Mouse (Mus musculus): ENCODE measurements around the gene Hoxd8. TPM values are rescaled to one million over a fixed set of nuclear protein-coding genes. Genes with fewer than 3 reads are reported as not detected.

The Hoxd8 gene
- polyA plus RNA-seq, 1 experiment from 2014 or later: 0.09 TPM

GRCm38 (mm10) chr2:74706393-74706960 lies 2.1 kb downstream of the Hoxd8 start:
- Histone ChIP-seq H3K36me3 (ENCODE audit: control insufficient read depth, insufficient read depth, low read length) (no peaks in the 10 kb centered on the region), H3K4me3 (ENCODE audit: low read depth, low read length) (no peak overlapping the region), H3K27me3 (replicated peaks; ENCODE audit: control insufficient read depth, insufficient read depth, low read length) (peaks cover 94% of the 10 kb centered on the region), H3K4me2 (ENCODE audit: low read length) (no peak overlapping the region), H3K9ac (ENCODE audit: low read length) (no peak overlapping the region), H3K27ac (ENCODE audit: low read depth, low read length) (no peak overlapping the region), H3K9me3 (replicated peaks; ENCODE audit: control insufficient read depth, low read length) (no peaks in the 10 kb centered on the region), H3K4me1 (ENCODE audit: control insufficient read depth, insufficient read depth, low read length) (peaks cover 4% of the 10 kb centered on the region; the same call in 1 of the 2 replicates)
- DNase-seq (ENCODE audit: low spot score) (no peak), ATAC-seq (no peak)
- 2% methylated on average over 13 of the region's 13 CpGs for WGBS

- 5% methylated on average over 7 of the region's 7 CpGs for WGBS
- no peak overlapping the region for H3K27ac ChIP-seq (ENCODE audit: low read depth, low read length)
- no peaks in the 10 kb centered on the region for H3K9me3 ChIP-seq (replicated peaks; ENCODE audit: control insufficient read depth, low read length)
- DNase-seq (ENCODE audit: low spot score) (no peak), ATAC-seq (no peak)
- no peaks in the 10 kb centered on the region for H3K36me3 ChIP-seq (ENCODE audit: control insufficient read depth, insufficient read depth, low read length)
- peaks cover 4% of the 10 kb centered on the region; the same call in 1 of the 2 replicates for H3K4me1 ChIP-seq (ENCODE audit: control insufficient read depth, insufficient read depth, low read length)
- H3K27me3 ChIP-seq (replicated peaks; ENCODE audit: control insufficient read depth, insufficient read depth, low read length): peaks cover 95% of the 10 kb centered on the region
- H3K4me3 ChIP-seq (ENCODE audit: low read depth, low read length): no peak overlapping the region
- H3K9ac ChIP-seq (ENCODE audit: low read length): no peak overlapping the region
- no peak overlapping the region for H3K4me2 ChIP-seq (ENCODE audit: low read length)
Measured at GRCm38 (mm10) chr2:74707599-74707998, 3.2 kb downstream of the Hoxd8 start.

- no peaks in the 10 kb centered on the region for H3K9me3 ChIP-seq (replicated peaks; ENCODE audit: control insufficient read depth, low read length)
- H3K4me3 ChIP-seq (ENCODE audit: low read depth, low read length): no peak overlapping the region
- 6% methylated on average over 4 of the region's 4 CpGs for WGBS
- H3K4me2 ChIP-seq (ENCODE audit: low read length): no peak overlapping the region
- no peak for DNase-seq (ENCODE audit: low spot score)
- no peaks in the 10 kb centered on the region for H3K36me3 ChIP-seq (ENCODE audit: control insufficient read depth, insufficient read depth, low read length)
- peaks cover 4% of the 10 kb centered on the region; the same call in 1 of the 2 replicates for H3K4me1 ChIP-seq (ENCODE audit: control insufficient read depth, insufficient read depth, low read length)
- H3K9ac ChIP-seq (ENCODE audit: low read length): no peak overlapping the region
- ATAC-seq: no peak
- H3K27me3 ChIP-seq (replicated peaks; ENCODE audit: control insufficient read depth, insufficient read depth, low read length): peaks cover 97% of the 10 kb centered on the region
- no peak overlapping the region for H3K27ac ChIP-seq (ENCODE audit: low read depth, low read length)
Measured at GRCm38 (mm10) chr2:74708676-74709075, 4.3 kb downstream of the Hoxd8 start.

GRCm38 (mm10) chr2:74709465-74710419 lies 5.3 kb downstream of the Hoxd8 start:
- Histone ChIP-seq H3K36me3 (ENCODE audit: control insufficient read depth, insufficient read depth, low read length) (no peaks in the 10 kb centered on the region), H3K4me3 (ENCODE audit: low read depth, low read length) (no peak overlapping the region), H3K4me1 (ENCODE audit: control insufficient read depth, insufficient read depth, low read length) (peaks cover 4% of the 10 kb centered on the region; the same call in 1 of the 2 replicates), H3K27ac (ENCODE audit: low read depth, low read length) (no peak overlapping the region), H3K9me3 (replicated peaks; ENCODE audit: control insufficient read depth, low read length) (no peaks in the 10 kb centered on the region), H3K4me2 (ENCODE audit: low read length) (no peak overlapping the region), H3K9ac (ENCODE audit: low read length) (no peak overlapping the region), H3K27me3 (replicated peaks; ENCODE audit: control insufficient read depth, insufficient read depth, low read length) (peaks cover 97% of the 10 kb centered on the region)
- 3% methylated on average over 5 of the region's 5 CpGs for WGBS
- DNase-seq (ENCODE audit: low spot score): no peak
- ATAC-seq: no peak

- Histone ChIP-seq H3K4me2 (ENCODE audit: low read length) (no peak overlapping the region), H3K4me3 (ENCODE audit: low read depth, low read length) (no peak overlapping the region), H3K36me3 (ENCODE audit: control insufficient read depth, insufficient read depth, low read length) (no peaks in the 10 kb centered on the region), H3K4me1 (ENCODE audit: control insufficient read depth, insufficient read depth, low read length) (no peaks in the 10 kb centered on the region), H3K27me3 (replicated peaks; ENCODE audit: control insufficient read depth, insufficient read depth, low read length) (peaks cover 97% of the 10 kb centered on the region), H3K9ac (ENCODE audit: low read length) (no peak overlapping the region), H3K27ac (ENCODE audit: low read depth, low read length) (no peak overlapping the region), H3K9me3 (replicated peaks; ENCODE audit: control insufficient read depth, low read length) (no peaks in the 10 kb centered on the region)
- DNase-seq (ENCODE audit: low spot score): no peak
- no peak for ATAC-seq
- WGBS: 1% methylated on average over 16 of the region's 16 CpGs
Measured at GRCm38 (mm10) chr2:74710929-74711543, 6.6 kb downstream of the Hoxd8 start.

GRCm38 (mm10) chr2:74711721-74712621 lies 7.6 kb downstream of the Hoxd8 start, which contains the start of the genes Hoxd3 and Hoxd4:
Gene Hoxd3, plus strand, starts transcription at chr2:74711927.
Gene Hoxd4, plus strand, starts transcription at chr2:74711929.
- ATAC-seq: 0 out of 2 replicates have a peak, but pooled peaks have one; percentile 20
- Histone ChIP-seq H3K4me3 (ENCODE audit: low read depth, low read length) (peak within 1 kb of the TSS; percentile 11; the same call in 1 of the 2 replicates), H3K9ac (ENCODE audit: low read length) (no peak within 1 kb of the TSS), H3K4me2 (ENCODE audit: low read length) (peak within 1 kb of the TSS; percentile 28; the same call in 1 of the 2 replicates), H3K27me3 (replicated peaks; ENCODE audit: control insufficient read depth, insufficient read depth, low read length) (peaks cover 97% of the 10 kb centered on the region), H3K27ac (ENCODE audit: low read depth, low read length) (no peak within 1 kb of the TSS), H3K36me3 (ENCODE audit: control insufficient read depth, insufficient read depth, low read length) (no peaks in the 10 kb centered on the region), H3K9me3 (replicated peaks; ENCODE audit: control insufficient read depth, low read length) (no peaks in the 10 kb centered on the region), H3K4me1 (ENCODE audit: control insufficient read depth, insufficient read depth, low read length) (no peaks in the 10 kb centered on the region)
- under 1% methylated on average over 65 of the region's 65 CpGs for WGBS
- DNase-seq (ENCODE audit: low spot score): no peak

GRCm38 (mm10) chr2:74713239-74714150 lies 9.1 kb downstream of the Hoxd8 start:
- no peak for DNase-seq (ENCODE audit: low spot score)
- WGBS: 2% methylated on average over 19 of the region's 19 CpGs
- H3K4me1 ChIP-seq (ENCODE audit: control insufficient read depth, insufficient read depth, low read length): no peaks in the 10 kb centered on the region

More at GRCm38 (mm10) chr2:74713239-74714150, 9.1 kb downstream of the Hoxd8 start:
- Histone ChIP-seq H3K4me2 (ENCODE audit: low read length) (no peak overlapping the region), H3K27me3 (replicated peaks; ENCODE audit: control insufficient read depth, insufficient read depth, low read length) (peaks cover 97% of the 10 kb centered on the region), H3K36me3 (ENCODE audit: control insufficient read depth, insufficient read depth, low read length) (no peaks in the 10 kb centered on the region), H3K27ac (ENCODE audit: low read depth, low read length) (no peak overlapping the region), H3K9me3 (replicated peaks; ENCODE audit: control insufficient read depth, low read length) (no peaks in the 10 kb centered on the region), H3K9ac (ENCODE audit: low read length) (no peak overlapping the region), H3K4me3 (ENCODE audit: low read depth, low read length) (no peak overlapping the region)
- ATAC-seq: no peak

Measured in forebrain, embryonic 14.5 days (tissue).